Comparison of ENCODE assay signal across 20 mouse cellular contexts in genomic region chr11:69404595-69405396, GRCm38 (mm10). TPM values are rescaled to one million over a fixed set of nuclear protein-coding genes. Genes with fewer than 3 reads are reported as not detected.
DNase-seq lines count a peak whose midpoint lies in the region; ATAC-seq lines count a peak whose summit lies in the region.
"Had no signal": no experiment of that assay in that cellular context is flagged by ENCODE, and none has a peak within 500 bp of the region (broad histone marks: within the 10 kb centered on the region; RNA-seq: fewer than 3 reads in every experiment).

No protein-coding gene starts in this region.

- H3K9ac ChIP-seq in forebrain, embryonic 11.5 days (ENCODE audit: low read length), result no peak overlapping the region
- no peak overlapping the region for H3K9ac ChIP-seq in forebrain, embryonic 13.5 days
- 0 out of 2 replicates have a peak overlapping the region, but pooled peaks have one; percentile 12 for H3K9ac ChIP-seq in midbrain, embryonic 12.5 days (replicated peaks)
- H3K9ac ChIP-seq in midbrain, embryonic 15.5 days, result no peak overlapping the region
- H3K9ac ChIP-seq: embryonic facial prominence, embryonic 13.5 days; limb, embryonic 15.5 days; liver, embryonic 15.5 days; neural tube, embryonic 12.5 days had no signal

- no peak overlapping the region for H3K27ac ChIP-seq in forebrain, embryonic 11.5 days (ENCODE audit: low read depth, low read length)
- H3K27ac ChIP-seq in forebrain, embryonic 13.5 days, result no peak overlapping the region
- no peak overlapping the region for H3K27ac ChIP-seq in midbrain, embryonic 12.5 days (replicated peaks)
- no peak overlapping the region for H3K27ac ChIP-seq in midbrain, embryonic 15.5 days
- H3K27ac ChIP-seq in embryonic facial prominence, embryonic 10.5 days (replicated peaks), result no peak overlapping the region
- H3K27ac ChIP-seq: embryonic facial prominence, embryonic 13.5 days; layer of hippocampus, adult 2 months; limb, embryonic 15.5 days; liver, embryonic 15.5 days; macrophage; neural tube, embryonic 12.5 days had no signal

- H3K4me2 ChIP-seq in forebrain, embryonic 11.5 days (ENCODE audit: low read depth, low read length, severe bottlenecking), result no peak overlapping the region
- no peak overlapping the region for H3K4me2 ChIP-seq in forebrain, embryonic 13.5 days
- H3K4me2 ChIP-seq in midbrain, embryonic 12.5 days (replicated peaks), result no peak overlapping the region
- H3K4me2 ChIP-seq in midbrain, embryonic 15.5 days, result no peak overlapping the region
- H3K4me2 ChIP-seq: embryonic facial prominence, embryonic 13.5 days; limb, embryonic 15.5 days; liver, embryonic 15.5 days; neural tube, embryonic 12.5 days had no signal

- peaks cover 2% of the 10 kb centered on the region; the same call in 1 of the 2 replicates for H3K27me3 ChIP-seq in forebrain, embryonic 11.5 days (ENCODE audit: control insufficient read depth, insufficient read depth, low read length)
- H3K27me3 ChIP-seq in forebrain, embryonic 13.5 days, result peaks cover 13% of the 10 kb centered on the region
- peaks cover 13% of the 10 kb centered on the region for H3K27me3 ChIP-seq in midbrain, embryonic 12.5 days
- 0 out of 2 replicates have a peak, but pooled peaks cover 6% of the 10 kb centered on the region for H3K27me3 ChIP-seq in midbrain, embryonic 15.5 days (replicated peaks)
- peaks cover 14% of the 10 kb centered on the region for H3K27me3 ChIP-seq in embryonic facial prominence, embryonic 10.5 days (replicated peaks; ENCODE audit: low read depth, poor library complexity, severe bottlenecking)
- H3K27me3 ChIP-seq: liver, embryonic 15.5 days had no signal

- ATAC-seq in forebrain, embryonic 11.5 days (replicated peaks; ENCODE audit: low FRiP score), result no peak
- no peak for ATAC-seq in forebrain, embryonic 13.5 days
- ATAC-seq in midbrain, embryonic 12.5 days (ENCODE audit: low FRiP score, low read depth), result no peak
- no peak for ATAC-seq in midbrain, embryonic 15.5 days (replicated peaks)
- ATAC-seq: hindbrain, embryonic 16.5 days had no signal

- H3K36me3 ChIP-seq in forebrain, embryonic 11.5 days (ENCODE audit: control insufficient read depth, insufficient read depth, low read length), result peaks cover 43% of the 10 kb centered on the region
- H3K36me3 ChIP-seq in forebrain, embryonic 13.5 days (ENCODE audit: poor library complexity, severe bottlenecking), result peaks cover 83% of the 10 kb centered on the region
- peaks cover 86% of the 10 kb centered on the region for H3K36me3 ChIP-seq in midbrain, embryonic 12.5 days
- H3K36me3 ChIP-seq in midbrain, embryonic 15.5 days (replicated peaks), result peaks cover 72% of the 10 kb centered on the region
- H3K36me3 ChIP-seq in embryonic facial prominence, embryonic 10.5 days (replicated peaks), result peaks cover 85% of the 10 kb centered on the region

- H3K4me3 ChIP-seq in forebrain, embryonic 11.5 days (ENCODE audit: low read depth, low read length), result no peak overlapping the region
- no peak overlapping the region for H3K4me3 ChIP-seq in forebrain, embryonic 13.5 days
- H3K4me3 ChIP-seq in midbrain, embryonic 12.5 days, result no peak overlapping the region
- no peak overlapping the region for H3K4me3 ChIP-seq in midbrain, embryonic 15.5 days
- H3K4me3 ChIP-seq in embryonic facial prominence, embryonic 10.5 days, result peak overlapping the region; percentile 17
- H3K4me3 ChIP-seq: embryonic facial prominence, embryonic 13.5 days; layer of hippocampus, adult 2 months; limb, embryonic 15.5 days; liver, embryonic 15.5 days; neural tube, embryonic 12.5 days had no signal

- 92% methylated on average over 24 of the region's 24 CpGs for WGBS in forebrain, embryonic 11.5 days
- WGBS in forebrain, embryonic 13.5 days, result 92% methylated on average over 23 of the region's 24 CpGs
- WGBS in midbrain, embryonic 12.5 days, result 92% methylated on average over 24 of the region's 24 CpGs
- 93% methylated on average over 23 of the region's 24 CpGs for WGBS in midbrain, embryonic 15.5 days
- 92% methylated on average over 24 of the region's 24 CpGs for WGBS in embryonic facial prominence, embryonic 10.5 days

- peaks cover 14% of the 10 kb centered on the region for H3K4me1 ChIP-seq in forebrain, embryonic 11.5 days (replicated peaks; ENCODE audit: control insufficient read depth, insufficient read depth, low read length)
- peaks cover 28% of the 10 kb centered on the region for H3K4me1 ChIP-seq in forebrain, embryonic 13.5 days
- H3K4me1 ChIP-seq in midbrain, embryonic 12.5 days, result peaks cover 28% of the 10 kb centered on the region
- peaks cover 26% of the 10 kb centered on the region for H3K4me1 ChIP-seq in midbrain, embryonic 15.5 days
- H3K4me1 ChIP-seq in embryonic facial prominence, embryonic 10.5 days, result peaks cover 43% of the 10 kb centered on the region

- H3K9me3 ChIP-seq in forebrain, embryonic 11.5 days (ENCODE audit: control insufficient read depth, low read length), result no peaks in the 10 kb centered on the region
- H3K9me3 ChIP-seq in forebrain, embryonic 13.5 days (replicated peaks), result no peaks in the 10 kb centered on the region
- no peaks in the 10 kb centered on the region for H3K9me3 ChIP-seq in midbrain, embryonic 12.5 days
- no peaks in the 10 kb centered on the region for H3K9me3 ChIP-seq in midbrain, embryonic 15.5 days
- no peaks in the 10 kb centered on the region for H3K9me3 ChIP-seq in embryonic facial prominence, embryonic 10.5 days
- H3K9me3 ChIP-seq: embryonic facial prominence, embryonic 13.5 days; limb, embryonic 15.5 days; liver, embryonic 15.5 days; neural tube, embryonic 12.5 days had no signal

- peak; percentile 20 to 42 for DNase-seq in adrenal gland, adult (ENCODE audit: inconsistent age in 2 of 2, low spot score in 1 of 2)
- DNase-seq in adrenal gland, adult 18-20 months (ENCODE audit: low spot score in 2 of 2), result no peak
- DNase-seq in forebrain, embryonic 11.5 days (ENCODE audit: low spot score), result peak; percentile 52
- DNase-seq in embryonic facial prominence, embryonic 10.5 days (ENCODE audit: low spot score), result peak; percentile 9
- DNase-seq in right cerebral cortex, adult 18-20 months, result no peak
- DNase-seq: adrenal gland, adult 2 months; kidney, adult 11 months; layer of hippocampus, postnatal 36 days; right cerebral cortex, postnatal 25 days had no signal

RNA-seq across cellular contexts. Expression of gene Tmem88, which starts 6.8 kb away (rescaled TPM):
- 1 to 10 TPM; 7.9 to 8.8 TPM for total RNA-seq in adrenal gland, adult 18-20 months (2021)
- polyA plus RNA-seq in forebrain, embryonic 11.5 days (2014; fragmentation: Nextera tagmentation; extraction: Ambion mirVana), result 15.6 and 18.5 TPM in 2 replicates
- polyA plus RNA-seq in forebrain, embryonic 13.5 days (2015; fragmentation: Nextera tagmentation; extraction: Ambion mirVana), result 6.3 and 6.6 TPM in 2 replicates
- 11.4 and 12.1 TPM in 2 replicates for polyA plus RNA-seq in midbrain, embryonic 12.5 days (2016; fragmentation: Nextera tagmentation; extraction: Ambion mirVana)
- polyA plus RNA-seq in midbrain, embryonic 15.5 days (2015; fragmentation: Nextera tagmentation; extraction: Ambion mirVana), result 6.5 and 7.0 TPM in 2 replicates
- polyA plus RNA-seq in embryonic facial prominence, embryonic 10.5 days (2016; fragmentation: Nextera tagmentation; extraction: Ambion mirVana), result 19.8 and 23.1 TPM in 2 replicates
- total RNA-seq: granulocyte monocyte progenitor cell, adult 5-6 weeks had no signal

RNA-seq across cellular contexts. Expression of gene Kdm6b, which starts 8.7 kb away (rescaled TPM):
- 10 to 100 TPM; 32.7 to 34.8 TPM for total RNA-seq in adrenal gland, adult 18-20 months (2021)
- 40.9 and 41.0 TPM in 2 replicates for polyA plus RNA-seq in forebrain, embryonic 11.5 days (2014; fragmentation: Nextera tagmentation; extraction: Ambion mirVana)
- polyA plus RNA-seq in forebrain, embryonic 13.5 days (2015; fragmentation: Nextera tagmentation; extraction: Ambion mirVana), result 55.4 and 59.3 TPM in 2 replicates
- 48.7 and 50.7 TPM in 2 replicates for polyA plus RNA-seq in midbrain, embryonic 12.5 days (2016; fragmentation: Nextera tagmentation; extraction: Ambion mirVana)
- polyA plus RNA-seq in midbrain, embryonic 15.5 days (2015; fragmentation: Nextera tagmentation; extraction: Ambion mirVana), result 41.3 and 45.3 TPM in 2 replicates
- polyA plus RNA-seq in embryonic facial prominence, embryonic 10.5 days (2016; fragmentation: Nextera tagmentation; extraction: Ambion mirVana), result 39.8 and 39.9 TPM in 2 replicates

RNA-seq across cellular contexts. Expression of gene Cyb5d1, which starts 9.4 kb away (rescaled TPM):
- total RNA-seq in adrenal gland, adult 18-20 months (2021), result 10 to 100 TPM; 41.3 to 50.2 TPM
- 43.7 and 44.4 TPM in 2 replicates for polyA plus RNA-seq in forebrain, embryonic 11.5 days (2014; fragmentation: Nextera tagmentation; extraction: Ambion mirVana)
- 45.9 and 48.6 TPM in 2 replicates for polyA plus RNA-seq in forebrain, embryonic 13.5 days (2015; fragmentation: Nextera tagmentation; extraction: Ambion mirVana)
- polyA plus RNA-seq in midbrain, embryonic 12.5 days (2016; fragmentation: Nextera tagmentation; extraction: Ambion mirVana), result 52.9 and 53.8 TPM in 2 replicates
- polyA plus RNA-seq in midbrain, embryonic 15.5 days (2015; fragmentation: Nextera tagmentation; extraction: Ambion mirVana), result 32.7 and 33.5 TPM in 2 replicates
- 49.3 and 50.2 TPM in 2 replicates for polyA plus RNA-seq in embryonic facial prominence, embryonic 10.5 days (2016; fragmentation: Nextera tagmentation; extraction: Ambion mirVana)

RNA-seq across cellular contexts. Expression of gene Naa38, which starts 9.5 kb away (rescaled TPM):
- total RNA-seq in adrenal gland, adult 18-20 months (2021), result 100 to 1,000 TPM; 139 to 162 TPM
- 105 and 109 TPM in 2 replicates for polyA plus RNA-seq in forebrain, embryonic 11.5 days (2014; fragmentation: Nextera tagmentation; extraction: Ambion mirVana)
- polyA plus RNA-seq in forebrain, embryonic 13.5 days (2015; fragmentation: Nextera tagmentation; extraction: Ambion mirVana), result 100.0 and 108 TPM in 2 replicates
- polyA plus RNA-seq in midbrain, embryonic 12.5 days (2016; fragmentation: Nextera tagmentation; extraction: Ambion mirVana), result 98.9 and 105 TPM in 2 replicates
- polyA plus RNA-seq in midbrain, embryonic 15.5 days (2015; fragmentation: Nextera tagmentation; extraction: Ambion mirVana), result 96.8 and 101 TPM in 2 replicates
- 136 and 137 TPM in 2 replicates for polyA plus RNA-seq in embryonic facial prominence, embryonic 10.5 days (2016; fragmentation: Nextera tagmentation; extraction: Ambion mirVana)

RNA-seq across cellular contexts. Expression of gene Chd3, which starts 35.6 kb away (rescaled TPM):
- 100 to 1,000 TPM in 1 of 2 experiments, 10 to 100 TPM in 1; 87.6 to 109 TPM for total RNA-seq in adrenal gland, adult 18-20 months (2021)
- polyA plus RNA-seq in forebrain, embryonic 11.5 days (2014; fragmentation: Nextera tagmentation; extraction: Ambion mirVana), result 53.0 and 61.4 TPM in 2 replicates
- polyA plus RNA-seq in forebrain, embryonic 13.5 days (2015; fragmentation: Nextera tagmentation; extraction: Ambion mirVana), result 104 and 106 TPM in 2 replicates
- polyA plus RNA-seq in midbrain, embryonic 12.5 days (2016; fragmentation: Nextera tagmentation; extraction: Ambion mirVana), result 78.7 and 88.5 TPM in 2 replicates
- polyA plus RNA-seq in midbrain, embryonic 15.5 days (2015; fragmentation: Nextera tagmentation; extraction: Ambion mirVana), result 98.2 and 102 TPM in 2 replicates
- 46.2 and 55.9 TPM in 2 replicates for polyA plus RNA-seq in embryonic facial prominence, embryonic 10.5 days (2016; fragmentation: Nextera tagmentation; extraction: Ambion mirVana)

Comparison
In these comparisons a context has a peak if more than half of its experiments do, and no peak if none do; other contexts are left out.
1. DNase-seq: peak in adrenal gland, adult (2 of 2), forebrain, embryonic 11.5 days (single experiment) and embryonic facial prominence, embryonic 10.5 days (single experiment); none in adrenal gland, adult 18-20 months (0 of 2) and right cerebral cortex, adult 18-20 months (single experiment).